Mouse (Mus musculus) spleen, adult 18-20 months (tissue): ENCODE data around the gene Pim1.
A peak's percentile ranks its signal among the peaks of the same experiment; 100 is the strongest.

ENCODE experiments used
- DNase-seq, 2 experiments: peaks; one replicate each; pipeline ENCODE4 v3.0.0; 2022; ENCODE audit warnings: mixed read lengths in 2 of 2

The Pim1 gene

GRCm38 (mm10) chr17:29531757-29532384 lies 41.3 kb downstream of the Pim1 start:
- peak; percentile 39 to 48 for DNase-seq

- DNase-seq: no peak
These were observed 43.3 kb downstream of the Pim1 start for GRCm38 (mm10) chr17:29533866-29534265.

- DNase-seq: no peak
These were observed 49.9 kb downstream of the Pim1 start for GRCm38 (mm10) chr17:29540426-29540825.

GRCm38 (mm10) chr17:29541419-29541818 lies 50.9 kb downstream of the Pim1 start:
- DNase-seq: peak in 1 of 2 experiments; percentile 14

- no peak for DNase-seq
These were observed 52.5 kb downstream of the Pim1 start for GRCm38 (mm10) chr17:29542831-29543690.

- no peak for DNase-seq
These were observed 53.5 kb downstream of the Pim1 start for GRCm38 (mm10) chr17:29544064-29544463.

- no peak for DNase-seq
These were observed 54.7 kb downstream of the Pim1 start for GRCm38 (mm10) chr17:29545241-29545640.
